Mouse (Mus musculus) monocyte, adult 5-6 weeks (primary cell): ENCODE measurements at regions not wholly inside any gene's neighbourhood (a gene's known extent, or its start where the extent isn't known, plus 50 kb on each side); places are given as distances from the start of the nearest gene placed in this dataset.
A peak's percentile ranks its signal among the peaks of the same experiment; 100 is the strongest.

Experiments
- ATAC-seq: fragments of 153-309, 156-312 bp; replicated peaks from 2 replicates; pipeline ENCODE4 v1.8.0; 2017; ENCODE audit warnings: mild to moderate bottlenecking; ENCODE audit not compliant: low TSS enrichment, insufficient number of reproducible peaks, severe bottlenecking, poor library complexity, low FRiP score

GRCm38 (mm10) chr4:56122198-56122597, 589.9 kb upstream of the Klf4 start:
- ATAC-seq: no peak

- ATAC-seq: no peak
Observed at GRCm38 (mm10) chr4:56121664-56122063, 589.4 kb upstream of the Klf4 start.

GRCm38 (mm10) chr4:56120357-56120756, 588.1 kb upstream of the Klf4 start:
- ATAC-seq: no peak

- ATAC-seq: peak; percentile 92
Observed at GRCm38 (mm10) chr4:56113701-56114196, 581.5 kb upstream of the Klf4 start.

- ATAC-seq: no peak
Observed at GRCm38 (mm10) chr4:56112931-56113700, 580.9 kb upstream of the Klf4 start.

GRCm38 (mm10) chr4:56106962-56107361, 574.7 kb upstream of the Klf4 start:
- no peak for ATAC-seq

- no peak for ATAC-seq
Observed at GRCm38 (mm10) chr4:56102314-56102713, 570.0 kb upstream of the Klf4 start.

- ATAC-seq: no peak
Observed at GRCm38 (mm10) chr4:56090796-56091195, 558.5 kb upstream of the Klf4 start.

- ATAC-seq: no peak
Observed at GRCm38 (mm10) chr4:56088701-56089100, 556.4 kb upstream of the Klf4 start.

- no peak for ATAC-seq
Observed at GRCm38 (mm10) chr4:56086306-56086705, 554.0 kb upstream of the Klf4 start.

- ATAC-seq: no peak
Observed at GRCm38 (mm10) chr4:56084205-56084604, 551.9 kb upstream of the Klf4 start.

GRCm38 (mm10) chr4:56082411-56082810, 550.1 kb upstream of the Klf4 start:
- ATAC-seq: no peak

- ATAC-seq: no peak
Observed at GRCm38 (mm10) chr4:56080960-56081359, 548.7 kb upstream of the Klf4 start.

- ATAC-seq: peak; percentile 71
Observed at GRCm38 (mm10) chr4:56070664-56071334, 538.5 kb upstream of the Klf4 start.

GRCm38 (mm10) chr4:56068859-56069258, 536.6 kb upstream of the Klf4 start:
- no peak for ATAC-seq

GRCm38 (mm10) chr4:56064657-56065056, 532.4 kb upstream of the Klf4 start:
- no peak for ATAC-seq

GRCm38 (mm10) chr4:56051792-56052380, 519.6 kb upstream of the Klf4 start:
- no peak for ATAC-seq

- no peak for ATAC-seq
Observed at GRCm38 (mm10) chr4:56039327-56039726, 507.1 kb upstream of the Klf4 start.

GRCm38 (mm10) chr4:56036334-56036733, 504.1 kb upstream of the Klf4 start:
- no peak for ATAC-seq

- ATAC-seq: no peak
Observed at GRCm38 (mm10) chr4:56035543-56035942, 503.3 kb upstream of the Klf4 start.
